Mouse (Mus musculus) lung, postnatal 10 days (tissue): Measurements from ENCODE around the gene Srsx.
"Not testable (repeated sequence)": the region's sequence is repeated elsewhere in the genome, so short reads cannot be mapped to it uniquely, and the experiment has no call there.

ENCODE experiments used
- DNase-seq: peaks from one replicate; pipeline ENCODE4 v3.0.0; 2021

Gene Srsx

DNA sequence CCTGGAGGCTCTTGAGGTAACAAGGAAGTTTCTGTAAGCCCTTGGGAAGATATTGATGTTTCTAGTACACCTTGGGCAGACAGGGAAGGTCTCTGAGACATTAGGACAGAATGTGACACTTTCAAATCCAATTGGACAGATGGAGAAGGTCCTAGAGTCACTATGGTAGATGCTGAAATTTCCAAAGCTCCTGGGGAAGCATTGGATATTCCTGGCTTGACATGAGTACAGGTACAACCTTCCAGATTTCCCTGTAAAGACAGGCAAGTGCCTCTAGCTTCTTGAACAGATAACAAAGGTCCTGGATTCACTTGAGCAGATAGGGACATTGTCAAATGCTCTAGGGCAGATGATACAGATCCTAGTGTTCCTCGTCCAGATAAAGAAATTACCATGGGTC, at the start of gene Srsx:
Srsx (minus strand) TSS at position 101 of the 400 bp plus-strand sequence.
- DNase-seq: not testable (repeated sequence)

GRCm38 (mm10) chrX:123246807-123247206, 24.5 kb upstream of the Srsx start, which contains the start of gene Gm17577:
TSS of gene Gm17577 (minus strand) at chrX:123246907.
- not testable (repeated sequence) for DNase-seq
